Mouse (Mus musculus) cerebellum, postnatal 4 days (tissue): ENCODE results near the gene 2900026A02Rik.

ENCODE experiments used
- DNase-seq, 2 experiments: peaks; one replicate each; pipeline ENCODE4 v3.0.0; 2022; ENCODE audit warnings: low spot score in 2 of 2, mixed read lengths in 1 of 2

The 2900026A02Rik gene

GRCm38 (mm10) chr5:113150871-113151553 is 70.0 kb downstream of the 2900026A02Rik start:
- DNase-seq = no peak

DNA sequence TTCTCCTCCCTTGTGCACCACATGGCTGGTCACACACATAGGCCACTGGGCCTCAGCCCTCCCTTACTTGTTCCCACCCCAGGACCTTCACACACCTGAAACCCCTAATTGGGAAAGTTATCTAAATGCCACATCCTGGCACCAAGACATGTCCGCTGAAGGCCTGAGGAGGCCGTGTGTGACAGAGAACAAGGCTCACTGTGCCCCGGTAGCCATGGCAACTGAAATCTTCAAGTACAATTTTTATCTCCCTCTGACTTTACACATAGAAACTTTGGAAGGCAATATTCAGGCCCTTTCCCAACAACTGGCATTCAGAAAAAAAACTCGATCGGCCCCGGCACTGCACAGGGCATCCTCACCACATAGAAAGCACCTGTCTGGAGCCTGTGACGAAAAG is 72.0 kb downstream of the 2900026A02Rik start:
- no peak for DNase-seq

DNA sequence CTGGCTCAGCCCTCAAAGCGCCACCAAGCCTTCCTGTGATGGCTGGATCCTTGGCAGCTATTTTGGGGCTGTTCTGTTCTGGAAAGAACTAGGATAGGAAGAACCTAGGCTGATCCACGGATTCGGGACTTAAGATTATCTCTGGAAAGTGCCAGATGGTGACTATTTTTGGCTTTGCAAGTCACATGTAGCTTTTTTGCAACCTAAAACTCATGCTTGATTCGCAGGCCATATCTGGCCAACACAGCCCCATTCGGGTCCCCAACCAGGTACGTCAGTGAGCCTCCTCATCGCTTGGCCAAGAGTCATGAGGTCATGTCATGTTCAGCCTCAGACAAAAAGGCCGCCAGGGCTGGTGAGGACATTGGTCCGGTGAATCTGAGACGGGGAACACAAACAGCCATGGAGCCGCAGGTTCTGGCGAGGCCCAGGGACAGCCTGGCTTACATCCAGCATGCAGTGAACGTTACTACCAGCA is 73.0 kb downstream of the 2900026A02Rik start:
- DNase-seq = no peak

DNA sequence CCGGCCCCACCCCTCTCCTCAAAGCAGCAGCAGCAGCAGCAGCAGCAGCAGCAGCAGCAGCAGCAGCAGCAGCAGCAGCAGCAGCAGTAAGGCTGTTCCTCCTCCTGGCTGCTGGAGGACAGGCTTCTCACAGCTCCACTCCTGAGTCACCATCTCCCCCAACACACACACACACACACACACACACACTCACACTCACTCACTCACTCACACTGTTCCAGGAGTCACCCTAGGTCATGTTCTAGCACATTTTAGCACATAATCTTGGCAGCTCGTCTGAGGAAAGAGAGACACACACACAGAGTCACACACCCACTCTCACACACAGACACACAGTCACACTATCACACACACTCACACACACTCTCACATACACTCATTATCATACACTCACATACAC is 74.4 kb downstream of the 2900026A02Rik start:
- no peak for DNase-seq

DNA sequence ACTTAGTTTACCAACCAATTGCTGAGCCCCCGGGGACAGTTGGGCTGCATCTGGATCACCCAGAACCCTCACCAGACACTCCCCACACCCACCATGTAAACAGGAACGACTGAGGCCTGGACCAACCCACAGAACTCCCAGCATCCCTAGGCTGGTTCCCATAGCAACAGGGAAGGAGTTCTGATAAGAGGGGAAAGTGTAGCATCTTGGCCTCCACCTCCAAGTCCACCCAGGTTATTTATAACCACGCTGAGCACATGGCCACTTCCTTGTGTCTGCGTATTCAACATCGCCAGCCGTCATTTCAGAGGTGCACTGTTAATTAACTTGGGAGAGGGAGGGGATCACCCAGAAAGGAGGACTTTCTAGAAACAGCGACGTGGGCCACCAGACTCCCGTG is 75.9 kb downstream of the 2900026A02Rik start:
- no peak for DNase-seq

DNA sequence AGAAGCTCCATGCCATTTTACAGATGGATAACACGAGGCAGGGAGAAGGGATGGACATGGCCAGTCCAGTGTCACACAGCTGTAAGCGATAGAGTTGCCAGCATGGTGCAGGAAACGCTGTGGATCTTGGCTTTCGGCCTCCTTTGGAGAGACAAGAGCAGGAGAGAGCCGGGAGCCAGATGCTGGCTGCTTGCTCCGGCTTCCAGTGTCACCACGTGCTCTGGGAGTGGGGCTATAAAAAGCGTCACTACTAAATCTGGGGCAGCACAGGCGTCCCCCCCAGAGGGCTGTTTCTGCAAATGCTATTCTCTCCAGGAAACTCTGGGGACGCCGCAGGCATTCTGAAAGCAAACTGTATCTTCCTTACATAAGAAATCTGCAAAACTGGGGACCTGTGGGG is 78.5 kb downstream of the 2900026A02Rik start:
- no peak for DNase-seq

DNA sequence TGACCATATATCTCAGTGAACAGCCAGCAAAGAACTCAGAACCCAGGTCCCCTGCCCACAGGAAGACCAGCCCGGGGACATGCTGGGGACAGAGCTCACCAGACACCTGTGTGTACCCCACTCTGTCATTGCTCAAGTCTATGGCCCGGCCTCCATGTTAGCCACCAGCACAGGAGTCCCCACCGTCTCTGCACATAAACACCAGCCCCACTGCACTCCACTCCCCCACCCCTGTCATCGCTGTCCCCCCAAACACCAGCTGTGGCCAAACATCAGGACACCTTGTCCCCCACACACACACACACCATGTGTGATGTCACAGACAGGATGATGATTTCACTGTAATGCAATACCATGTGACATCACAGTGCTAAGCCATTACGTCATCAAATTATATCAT is 79.0 kb downstream of the 2900026A02Rik start:
- DNase-seq = no peak

DNA sequence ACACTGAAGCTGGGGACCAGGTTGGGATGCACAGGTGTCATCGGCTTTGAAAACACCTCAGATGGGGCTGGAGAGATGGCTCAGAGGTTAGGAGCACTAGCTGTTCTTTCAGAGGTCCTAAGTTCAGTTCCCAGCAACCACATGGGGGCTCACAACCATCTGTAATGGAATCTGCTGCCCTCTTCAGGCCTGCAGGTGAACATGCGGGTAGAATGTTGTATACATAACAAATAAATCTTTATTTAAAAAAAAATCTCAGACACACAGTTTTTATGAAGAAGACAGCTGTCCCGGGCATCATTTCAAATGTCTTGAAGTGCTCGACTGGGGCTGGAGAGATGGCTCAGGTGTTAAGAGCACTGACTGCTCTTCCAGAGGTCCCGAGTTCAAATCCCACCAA is 80.2 kb downstream of the 2900026A02Rik start:
- no peak for DNase-seq

DNA sequence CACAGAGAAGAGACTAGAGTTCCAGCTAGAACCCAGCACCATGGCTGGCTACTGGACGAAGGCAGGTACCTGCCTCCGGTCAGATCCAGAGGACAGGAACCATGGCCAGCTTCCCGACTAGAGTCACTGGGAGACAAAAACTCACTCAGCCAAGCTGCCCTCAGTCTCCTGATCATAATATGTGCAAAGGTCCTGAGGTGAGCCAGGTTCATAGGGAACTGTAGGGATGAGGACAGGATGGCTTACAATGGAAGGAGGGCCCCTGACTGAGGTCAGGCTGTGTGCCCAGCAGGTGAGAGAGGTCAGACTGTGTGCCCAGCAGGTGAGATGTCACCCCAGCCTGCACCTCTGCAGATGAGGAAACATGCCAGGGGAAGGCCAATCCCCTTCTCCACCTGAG is 81.0 kb downstream of the 2900026A02Rik start:
- no peak for DNase-seq

GRCm38 (mm10) chr5:113139064-113139726 is 81.8 kb downstream of the 2900026A02Rik start:
- DNase-seq = no peak

DNA sequence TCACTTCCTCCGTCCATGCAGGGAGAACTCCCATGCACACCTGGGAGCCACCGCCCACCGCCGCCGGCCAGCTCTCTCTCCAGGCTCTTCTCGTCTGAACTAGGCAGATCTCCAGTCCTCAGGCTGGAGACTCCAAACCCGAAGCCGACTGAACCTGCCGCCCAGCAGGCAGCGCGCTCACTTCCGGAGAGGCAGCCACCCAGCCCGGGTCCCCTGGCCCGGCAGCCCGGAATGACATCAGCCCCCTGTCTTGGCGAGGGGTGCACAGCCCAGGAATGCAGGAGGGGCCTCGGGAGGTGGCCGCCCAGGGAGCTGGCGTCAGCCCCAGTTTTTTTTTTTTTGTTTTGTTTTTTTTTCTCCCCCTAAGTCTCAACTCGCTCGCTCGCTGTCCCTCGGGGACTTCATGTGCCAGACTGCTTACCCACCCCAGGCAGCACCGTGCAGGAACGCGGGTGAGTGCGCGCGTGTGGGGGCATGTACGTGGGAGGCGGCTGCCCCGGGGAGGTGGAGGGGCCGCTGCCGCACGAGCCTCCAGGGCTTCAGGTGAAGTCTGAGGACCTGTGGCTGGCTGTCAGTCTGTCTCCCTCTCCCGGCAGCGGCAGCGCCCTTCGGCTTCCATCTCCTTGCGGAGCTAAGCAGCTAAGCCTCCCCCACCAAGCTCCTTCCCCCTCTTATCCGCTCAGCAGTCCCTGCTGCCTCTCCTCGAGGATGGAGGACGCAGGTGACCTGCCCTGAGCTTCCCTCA is 82.5 kb downstream of the 2900026A02Rik start:
- DNase-seq = no peak

- no peak for DNase-seq
Measured at GRCm38 (mm10) chr5:113137691-113138318, 83.2 kb downstream of the 2900026A02Rik start.

DNA sequence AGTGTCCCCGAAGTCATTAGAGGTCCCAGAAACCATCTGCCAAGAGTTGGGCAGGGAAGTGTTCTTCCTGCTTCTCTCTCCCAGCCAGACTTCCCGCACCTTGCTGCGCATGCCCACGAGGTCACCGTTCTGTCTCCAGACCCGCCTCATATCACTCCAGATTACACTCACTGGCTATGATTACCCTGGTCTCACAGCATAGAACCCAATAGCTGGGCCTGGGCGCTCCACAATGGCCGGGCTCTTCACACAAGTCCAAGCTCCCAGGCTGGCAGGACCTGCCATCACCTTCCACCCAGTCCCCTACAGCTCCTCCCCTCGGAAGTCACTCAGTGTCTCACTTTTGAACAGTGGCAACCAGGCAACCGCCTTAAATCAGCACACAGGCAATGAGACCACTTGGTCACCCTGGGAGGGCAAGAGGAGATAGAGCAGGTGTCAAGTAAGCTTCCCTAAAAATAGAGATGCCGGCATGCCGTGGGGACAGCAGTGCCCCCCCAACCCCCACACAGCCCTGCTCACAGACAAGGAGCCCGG is 84.0 kb downstream of the 2900026A02Rik start:
- DNase-seq = no peak

DNA sequence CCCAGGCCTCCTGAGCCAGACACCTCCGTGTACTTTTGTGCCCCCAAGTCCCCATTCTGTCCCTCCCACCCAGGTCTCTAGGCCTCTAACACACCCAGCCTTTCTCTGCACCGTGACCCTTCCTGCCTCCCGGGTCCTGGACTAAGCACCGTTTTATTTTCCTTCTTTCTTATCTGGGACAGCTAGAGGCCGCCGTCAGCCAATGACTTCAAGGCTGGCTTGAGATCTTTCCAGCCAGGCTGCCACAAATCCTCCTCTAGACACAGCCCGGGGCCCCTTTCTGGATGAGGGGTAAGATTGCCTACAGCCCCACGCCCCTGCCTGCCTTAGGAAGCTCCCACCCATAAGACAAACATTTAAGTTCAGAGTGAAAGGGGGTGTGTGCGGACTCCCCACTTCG is 85.5 kb downstream of the 2900026A02Rik start:
- no peak for DNase-seq

DNA sequence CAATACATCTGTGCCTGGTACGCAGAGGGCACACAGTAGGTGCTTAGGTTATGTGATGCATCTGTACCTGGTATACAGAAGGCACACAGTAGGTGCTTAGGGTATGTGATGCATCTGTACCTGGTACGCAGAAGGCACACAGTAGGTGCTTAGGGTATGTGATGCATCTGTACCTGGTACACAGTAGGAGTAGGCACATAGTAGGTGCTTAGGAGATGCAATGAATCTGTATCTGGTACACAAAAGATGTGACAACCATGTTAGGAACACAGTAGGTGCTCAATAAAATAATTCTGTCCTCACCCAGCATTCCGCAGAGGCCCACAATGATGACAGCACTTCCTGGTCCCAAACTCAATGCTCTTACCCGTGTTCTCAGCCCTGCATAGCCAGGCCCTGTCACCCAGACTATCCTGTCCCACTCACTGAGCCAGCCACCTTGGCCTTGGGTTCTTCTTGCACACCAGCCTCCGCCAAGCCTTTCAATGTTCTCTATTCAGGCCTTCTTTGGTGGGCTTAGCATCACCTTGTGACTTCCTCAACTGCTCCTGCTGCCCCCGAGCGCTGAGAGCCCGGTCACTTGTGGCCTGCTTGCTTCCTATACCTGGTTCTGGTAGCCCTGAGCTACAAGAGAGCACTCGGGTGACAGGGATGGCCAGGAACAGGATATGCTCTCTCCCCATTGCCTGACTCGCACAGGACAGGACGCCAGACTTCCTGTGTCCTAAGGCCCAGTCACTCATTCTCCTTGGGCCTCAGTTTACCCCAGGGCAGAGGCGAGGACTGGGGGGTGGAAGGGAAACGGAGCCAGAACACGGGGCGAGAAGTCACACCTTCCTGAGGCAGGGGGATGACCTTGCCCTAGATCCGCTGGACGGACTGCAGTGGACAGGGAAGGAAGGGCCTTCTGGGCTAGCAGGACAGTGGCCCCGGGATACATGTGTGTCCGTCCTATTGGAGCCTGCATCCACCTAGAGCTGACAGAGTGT is 87.0 kb downstream of the 2900026A02Rik start:
- no peak for DNase-seq

DNA sequence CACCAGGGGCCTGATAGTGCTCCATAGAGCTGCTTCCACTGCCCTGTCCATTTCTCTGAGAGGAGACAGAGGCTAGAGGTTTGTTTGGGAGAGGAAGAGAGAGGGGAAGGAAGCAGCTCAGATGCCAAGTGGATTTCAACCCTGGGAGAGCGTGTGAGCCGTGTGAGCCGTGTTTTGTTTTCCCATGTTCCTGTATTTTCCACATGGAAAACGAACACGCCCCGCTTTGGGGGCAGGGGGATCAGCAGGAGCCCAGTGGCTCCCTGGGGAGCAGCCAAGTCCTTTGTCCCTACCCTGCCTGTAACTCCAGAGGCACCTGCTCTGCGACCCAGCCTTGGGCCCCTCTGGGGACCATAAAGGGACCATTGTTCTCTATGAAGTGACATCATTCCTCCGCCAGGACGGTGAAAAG is 88.0 kb downstream of the 2900026A02Rik start:
- DNase-seq = no peak

DNA sequence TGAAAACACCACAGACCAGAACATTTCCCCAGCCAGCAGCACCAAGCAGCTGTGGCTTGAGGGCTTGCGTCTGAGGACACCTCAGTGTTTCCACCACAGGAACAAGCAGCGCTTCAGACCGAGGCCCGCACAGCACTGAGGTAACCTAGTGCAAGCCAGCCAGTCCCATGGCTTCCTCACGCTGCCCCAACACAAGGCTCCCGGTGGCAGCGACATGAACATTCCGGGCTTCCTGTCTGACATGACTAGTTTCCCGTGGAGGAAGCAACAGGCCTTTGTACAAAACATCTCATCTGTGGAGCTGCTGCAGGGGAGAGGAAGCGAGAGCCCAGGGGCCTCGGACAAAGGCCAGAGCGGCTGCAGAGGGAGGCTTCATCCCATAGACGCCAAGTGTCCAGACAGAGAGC is 88.4 kb downstream of the 2900026A02Rik start:
- DNase-seq = no peak

DNA sequence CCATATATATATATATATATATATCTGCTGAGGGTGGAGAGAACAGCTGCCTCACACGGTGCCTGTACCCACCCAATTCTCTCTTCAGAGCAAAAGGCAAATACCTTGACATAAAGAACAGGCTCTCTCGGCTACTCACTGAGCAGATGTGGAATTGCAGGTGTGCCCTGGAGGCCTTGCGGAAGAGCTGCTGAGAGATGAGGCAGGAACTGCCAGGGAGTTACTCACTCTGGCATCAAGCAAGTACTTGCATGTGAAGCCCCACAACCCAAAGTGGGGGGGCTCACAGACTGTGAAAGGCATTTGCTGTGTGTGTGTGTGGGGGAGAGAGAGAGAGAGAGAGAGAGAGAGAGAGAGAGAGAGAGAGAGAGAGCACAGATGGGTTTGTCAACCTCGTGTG is 92.6 kb downstream of the 2900026A02Rik start:
- no peak for DNase-seq

GRCm38 (mm10) chr5:113126476-113126875 is 94.6 kb downstream of the 2900026A02Rik start:
- no peak for DNase-seq

GRCm38 (mm10) chr5:113123693-113124092 is 97.3 kb downstream of the 2900026A02Rik start:
- DNase-seq = no peak
